Mouse (Mus musculus) cerebellum, postnatal 10 days (tissue): ENCODE measurements at regions not wholly inside any gene's neighbourhood (a gene's known extent, or its start where the extent isn't known, plus 50 kb on each side); places are given as distances from the start of the nearest gene placed in this dataset.

ENCODE experiments used
- DNase-seq, 2 experiments: peaks; one replicate each; pipeline ENCODE4 v3.0.0; 2021; ENCODE audit warnings: mixed read lengths in 2 of 2

DNA sequence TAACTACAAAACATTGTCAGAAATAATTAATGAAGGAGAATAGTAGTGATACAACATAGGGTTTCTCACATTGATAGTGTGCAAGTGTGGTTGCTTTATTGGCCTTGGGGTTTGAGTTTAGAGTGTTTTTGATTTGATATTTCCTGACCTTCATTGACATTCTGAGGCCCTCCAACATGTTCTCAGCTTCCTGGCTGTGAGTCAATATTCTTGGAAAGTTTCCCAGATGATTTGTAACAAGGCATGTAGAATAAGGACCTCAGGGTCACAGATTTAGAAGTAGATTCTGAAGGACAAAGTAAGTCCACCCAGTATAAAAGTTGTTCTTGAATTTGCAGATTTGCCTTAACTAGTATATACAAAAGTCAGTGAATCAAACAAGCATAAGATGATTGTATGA is 969.7 kb upstream of the Pcdh9 start:
- DNase-seq, result peak; percentile 2 to 3

DNA sequence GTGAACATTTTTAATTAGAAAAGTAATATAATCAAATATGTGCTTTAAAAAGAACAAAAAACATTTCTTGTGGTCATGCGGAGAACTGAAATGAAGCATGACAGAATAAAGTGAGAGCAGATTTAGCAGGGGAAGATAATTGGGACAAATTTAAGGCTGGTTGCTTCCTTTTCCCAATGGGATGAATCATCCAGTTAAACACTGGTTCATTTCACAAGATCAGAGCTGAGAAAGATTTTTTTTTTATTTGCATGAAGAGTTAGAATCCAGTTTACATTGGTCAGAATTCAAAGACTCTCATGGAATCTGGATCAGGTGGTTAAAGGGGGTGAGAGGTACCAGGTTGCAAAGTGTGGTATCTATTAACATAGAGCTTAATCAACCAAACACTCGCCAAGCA is 978.5 kb upstream of the Pcdh9 start:
- no peak for DNase-seq

DNA sequence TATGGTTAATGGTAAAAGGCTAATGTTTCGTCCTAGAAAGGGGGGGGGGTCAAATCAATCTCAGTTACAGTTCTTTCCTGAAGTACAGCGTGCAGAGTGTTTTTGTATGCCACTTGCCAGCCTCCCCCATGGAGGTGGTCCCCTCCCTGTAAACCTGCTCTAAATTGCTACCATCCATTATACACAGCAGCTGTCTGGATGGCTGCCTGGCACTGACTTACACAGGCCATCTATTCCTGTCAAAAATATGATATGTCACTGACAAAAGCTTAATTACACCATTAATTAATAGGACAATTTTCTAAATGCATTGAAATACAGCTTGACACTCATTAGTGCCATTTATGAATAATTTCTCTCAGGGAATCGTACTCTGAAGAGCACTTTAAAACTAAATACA is 995.0 kb upstream of the 4921530L21Rik start:
- peak; percentile 2 to 9 for DNase-seq

DNA sequence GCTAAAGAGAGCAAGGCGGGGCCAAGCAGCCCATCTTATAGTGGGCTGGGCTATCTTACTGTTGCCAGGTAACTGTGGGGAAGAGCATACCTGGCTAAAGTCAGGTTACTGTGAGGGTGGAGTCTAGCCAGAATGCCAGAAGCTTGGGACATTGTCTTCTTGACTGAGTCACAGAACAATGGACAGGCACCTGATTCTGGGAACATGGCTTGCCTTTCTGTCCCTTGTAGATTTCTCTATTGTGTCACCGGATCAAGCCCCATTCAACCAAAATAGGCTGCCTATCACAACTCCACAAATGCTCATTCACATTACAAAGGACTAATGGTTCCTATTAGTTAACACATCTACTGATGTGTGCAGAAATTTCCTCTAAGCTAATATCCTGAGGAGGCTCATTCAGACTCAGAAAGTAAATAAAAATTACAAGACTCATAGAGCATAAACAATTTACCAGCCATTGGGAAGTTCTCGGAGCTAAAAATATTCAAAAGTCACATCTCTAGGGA is 985.7 kb upstream of the 4921530L21Rik start:
- DNase-seq, result no peak

DNA sequence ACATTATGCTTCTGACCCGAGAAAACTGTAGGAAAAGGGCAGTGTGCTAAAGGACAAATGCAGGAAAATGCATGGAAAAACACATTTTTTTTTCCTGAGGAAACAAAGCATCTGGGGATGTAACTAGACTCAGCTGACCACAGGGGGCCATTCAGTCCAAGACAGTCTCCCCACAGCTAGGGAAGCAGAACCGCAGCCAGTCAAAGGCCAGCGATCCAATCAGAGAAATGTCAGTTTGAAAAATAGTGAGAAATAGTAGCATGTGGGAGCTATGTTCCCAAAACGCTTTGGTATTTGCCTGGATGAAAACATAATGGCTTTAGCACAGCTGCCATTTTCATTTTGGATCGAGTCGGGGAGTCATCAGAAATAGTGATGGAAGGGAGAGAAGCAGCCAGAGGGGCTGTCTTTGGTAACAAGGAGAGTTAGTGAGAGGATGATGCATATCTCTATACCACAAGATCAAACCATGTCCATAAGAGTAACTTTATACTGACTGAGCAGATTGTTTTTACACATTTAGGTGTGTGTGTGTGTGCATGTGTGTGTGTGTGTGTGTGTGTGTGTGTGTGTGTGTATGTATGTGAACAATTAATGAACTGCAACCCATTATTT is 982.3 kb upstream of the 4921530L21Rik start:
- DNase-seq, result peak; percentile 44 to 52

DNA sequence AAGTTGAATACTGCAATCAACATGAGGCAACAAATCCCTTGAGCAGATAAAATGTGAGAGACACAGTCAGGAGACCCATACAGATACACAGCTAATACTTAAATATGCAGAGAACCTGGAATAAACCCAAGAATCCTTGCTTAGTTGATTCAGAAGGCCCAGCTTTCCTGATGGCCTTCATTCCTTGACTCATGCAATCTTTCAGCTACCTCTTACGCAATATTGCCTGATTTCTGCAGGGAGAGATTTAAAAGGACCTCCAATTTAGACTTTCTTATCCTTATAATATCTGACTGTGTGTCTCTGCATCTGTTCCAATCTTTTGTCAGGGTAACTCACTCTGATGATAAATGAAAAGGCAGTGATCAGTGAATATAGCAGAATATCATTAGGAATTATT is 968.7 kb upstream of the 4921530L21Rik start:
- DNase-seq, result no peak

DNA sequence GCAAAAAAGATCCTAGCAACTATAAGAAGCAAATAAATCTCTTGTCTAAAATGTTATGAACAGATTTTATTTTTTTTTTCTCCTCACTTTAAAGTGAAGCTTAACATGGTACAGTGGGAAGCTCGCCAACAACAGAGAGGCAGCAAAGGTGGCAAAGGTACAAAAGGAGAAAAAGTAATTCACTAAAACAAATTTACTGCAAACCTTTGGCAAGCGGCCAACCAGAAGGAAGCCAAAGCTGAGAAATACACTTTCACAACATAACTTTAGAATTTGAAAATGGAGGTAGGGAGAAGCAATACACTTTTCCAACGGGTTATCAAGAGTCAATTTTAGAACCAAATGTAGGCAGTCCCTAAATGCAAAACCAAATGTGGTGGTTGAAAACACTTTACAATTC is 939.6 kb upstream of the 4921530L21Rik start:
- peak; percentile 13 to 21 for DNase-seq
